Mouse (Mus musculus) thymus, adult 2 months (tissue): Measurements from ENCODE around the gene Adamts4. TPM values are rescaled to one million over a fixed set of nuclear protein-coding genes. Genes with fewer than 3 reads are reported as not detected.
"Not testable (repeated sequence)": the region's sequence is repeated elsewhere in the genome, so short reads cannot be mapped to it uniquely, and the experiment has no call there.

Source experiments
- DNase-seq: peaks from one replicate; pipeline ENCODE4 v3.0.0; 2021
- H3K27ac ChIP-seq: fragments of 200-500 bp; 2 replicates; pipeline ENCODE4 v1.5.1; 2012; ENCODE audit warnings: low read length, control low read depth; ENCODE audit not compliant: control insufficient read depth, insufficient read depth
- H3K27me3 ChIP-seq: fragments of 200-500 bp; 2 replicates; pipeline ENCODE4 v1.6.1; 2012; ENCODE audit warnings: mild to moderate bottlenecking, low read length, moderate library complexity, mixed read lengths; ENCODE audit not compliant: control insufficient read depth, insufficient read depth
- H3K36me3 ChIP-seq: fragments of 200-500 bp; 2 replicates; pipeline ENCODE4 v1.6.1; 2012; ENCODE audit warnings: mild to moderate bottlenecking, low read length, moderate library complexity; ENCODE audit not compliant: control insufficient read depth, insufficient read depth
- H3K4me1 ChIP-seq: fragments of 200-500 bp; replicated peaks from 2 replicates; pipeline ENCODE4 v1.6.1; 2012; ENCODE audit warnings: low read length; ENCODE audit not compliant: control insufficient read depth, insufficient read depth
- H3K4me3 ChIP-seq: fragments of 200-500 bp; 2 replicates; pipeline ENCODE4 v1.5.1; 2012; ENCODE audit warnings: mild to moderate bottlenecking, low read length, control low read depth, moderate library complexity; ENCODE audit not compliant: control insufficient read depth, insufficient read depth
- CTCF ChIP-seq: fragments of 200-500 bp; IDR thresholded peaks from 2 replicates; pipeline ENCODE4 v1.5.1; 2012; ENCODE audit warnings: mild to moderate bottlenecking, control low read depth, low read length, moderate library complexity, borderline replicate concordance; ENCODE audit not compliant: control insufficient read depth, poor library complexity, insufficient read depth; ENCODE audit errors: extremely low read depth
- POLR2A ChIP-seq: fragments of 200-500 bp; IDR thresholded peaks from 2 replicates; pipeline ENCODE4 v1.6.1; 2012; ENCODE audit warnings: mild to moderate bottlenecking, low read length, control low read depth, moderate library complexity; ENCODE audit not compliant: control insufficient read depth, poor library complexity, insufficient read depth; ENCODE audit errors: extremely low read depth
- WGBS: fragments of 180-500 bp; shearing (Covaris S2); methylation state at CpG from one replicate; pipeline ENCODE4 v1.1.7; 2018; 5-methylcytosine and 5-hydroxymethylcytosine counted together
- polyA plus RNA-seq: library from polyadenylated mRNA; depleted of rRNA; stranded (reverse); fragments of >200 nt; gene quantifications from 2 replicates; pipeline ENCODE4 v1.2.3, GENCODE M21; 2012; rRNA removed

Adamts4 gene
- polyA plus RNA-seq, 1 experiment, result 0.90 TPM

GRCm38 (mm10) chr1:171293906-171294297 is 43.7 kb downstream of the Adamts4 start:
- Histone ChIP-seq H3K4me3 (peak overlapping the region; percentile 88), H3K36me3 (peaks cover 4% of the 10 kb centered on the region), H3K27ac (no peak overlapping the region), H3K4me1 (peaks cover 2% of the 10 kb centered on the region; the same call in 1 of the 2 replicates), H3K27me3 (no peaks in the 10 kb centered on the region)
- WGBS, result 48% methylated on average over 5 of the region's 5 CpGs
- DNase-seq, result no peak
- TF ChIP-seq POLR2A (no peak), CTCF (no peak)

- H3K36me3 ChIP-seq, result no peaks in the 10 kb centered on the region; the same call in 1 of the 2 replicates
- H3K27ac ChIP-seq, result peak within 1 kb of the TSS; percentile 54
- H3K4me1 ChIP-seq, result peaks cover 2% of the 10 kb centered on the region; the same call in 1 of the 2 replicates
- no peaks in the 10 kb centered on the region for H3K27me3 ChIP-seq
- peak within 1 kb of the TSS; percentile 88 for H3K4me3 ChIP-seq
- TF ChIP-seq POLR2A, result 0 out of 2 replicates have a peak, but pooled peaks have one; percentile 41
- no peak for TF ChIP-seq CTCF
- peak; percentile 76 for DNase-seq
- WGBS, result under 1% methylated on average over 42 of the region's 42 CpGs
These were observed 44.3 kb downstream of the Adamts4 start, which contains the start of gene Ufc1 for GRCm38 (mm10) chr1:171294298-171295062. TSS of gene Ufc1 (minus strand) at chr1:171295024.

DNA sequence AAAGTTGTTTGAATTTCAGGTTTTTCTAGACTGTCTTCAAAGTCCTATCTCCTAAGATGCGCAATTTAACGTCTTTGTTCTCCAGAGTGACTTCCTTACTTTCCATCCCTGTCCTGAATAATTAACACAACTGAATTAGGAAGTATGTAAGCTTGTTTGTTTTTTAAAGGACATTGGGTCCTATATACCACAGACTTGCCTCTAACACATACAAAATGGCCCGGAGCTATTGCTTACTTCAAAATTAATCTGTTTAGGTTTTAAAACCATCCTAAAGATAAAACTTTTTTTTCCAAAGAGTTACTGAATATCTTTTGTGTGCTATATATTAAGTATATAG is 44.8 kb downstream of the Adamts4 start:
- no peaks in the 10 kb centered on the region for H3K36me3 ChIP-seq
- TF ChIP-seq CTCF, result no peak
- no peak for TF ChIP-seq POLR2A
- WGBS, result 19% methylated on average over 3 of the region's 3 CpGs
- no peak overlapping the region for H3K27ac ChIP-seq
- no peaks in the 10 kb centered on the region for H3K27me3 ChIP-seq
- H3K4me3 ChIP-seq, result peak overlapping the region; percentile 88
- peaks cover 2% of the 10 kb centered on the region; the same call in 1 of the 2 replicates for H3K4me1 ChIP-seq
- DNase-seq, result no peak

GRCm38 (mm10) chr1:171298226-171298625 is 48.0 kb downstream of the Adamts4 start:
- H3K27ac ChIP-seq, result no peak overlapping the region
- no peaks in the 10 kb centered on the region for H3K36me3 ChIP-seq
- no peaks in the 10 kb centered on the region for H3K27me3 ChIP-seq
- 81% methylated on average over 3 of the region's 3 CpGs for WGBS
- DNase-seq, result no peak
- H3K4me1 ChIP-seq, result peaks cover 2% of the 10 kb centered on the region; the same call in 1 of the 2 replicates
- no peak for TF ChIP-seq CTCF
- TF ChIP-seq POLR2A, result no peak
- H3K4me3 ChIP-seq, result no peak overlapping the region

- not testable (repeated sequence) for H3K27me3 ChIP-seq, DNase-seq, H3K36me3 ChIP-seq, H3K27ac ChIP-seq, H3K4me3 ChIP-seq, H3K4me1 ChIP-seq
- 84% methylated on average over 5 of the region's 5 CpGs for WGBS
These were observed 55.9 kb downstream of the Adamts4 start for GRCm38 (mm10) chr1:171306157-171306556.

DNA sequence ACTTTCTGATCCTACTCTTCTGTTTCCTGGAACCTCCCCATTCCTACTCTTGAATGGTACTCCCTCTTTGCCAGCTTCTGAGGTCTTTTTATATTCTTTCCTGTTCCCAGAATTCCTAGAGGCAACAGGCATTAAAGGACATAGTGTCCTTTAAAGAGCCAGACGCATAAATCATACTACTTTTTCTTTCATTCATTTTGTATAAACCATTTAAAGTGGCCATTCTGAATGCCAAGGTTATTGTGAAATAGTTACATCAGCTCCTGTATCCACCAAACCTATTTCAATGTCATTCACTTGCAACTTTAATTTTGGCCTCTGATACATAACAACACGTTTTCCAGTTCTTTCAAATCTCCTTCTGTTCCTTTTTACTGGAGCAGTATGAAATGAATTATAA is 59.1 kb downstream of the Adamts4 start:
- WGBS, result 81% methylated on average over 2 of the region's 2 CpGs
- DNase-seq, result no peak
- H3K27me3 ChIP-seq, result no peaks in the 10 kb centered on the region

More for the DNA sequence above, 59.1 kb downstream of the Adamts4 start:
- Histone ChIP-seq H3K36me3 (no peaks in the 10 kb centered on the region), H3K4me3 (no peak overlapping the region), H3K4me1 (no peaks in the 10 kb centered on the region; the same call in 1 of the 2 replicates), H3K27ac (no peak overlapping the region)
- TF ChIP-seq CTCF (no peak), POLR2A (no peak)

Other genes starting within 250 kb of the Adamts4 start
- gene Fcgr4, start 231.5 kb upstream of the Adamts4 start, polyA plus RNA-seq, result 1.0 and 1.5 TPM in 2 replicates
- gene Fcgr3, start 185.5 kb upstream of the Adamts4 start, polyA plus RNA-seq, result 16.6 and 20.7 TPM in 2 replicates
- 2.7 and 2.8 TPM in 2 replicates for gene Cfap126, start 136.5 kb upstream of the Adamts4 start, polyA plus RNA-seq
- 191 and 231 TPM in 2 replicates for gene Sdhc, start 99.8 kb upstream of the Adamts4 start, polyA plus RNA-seq
- gene Mpz, start 99.7 kb upstream of the Adamts4 start, polyA plus RNA-seq, result 1.1 and 7.4 TPM in 2 replicates
- 4.7 and 7.3 TPM in 2 replicates for gene Pcp4l1, start 54.2 kb upstream of the Adamts4 start, polyA plus RNA-seq
- 0.08 and 0.43 TPM in 2 replicates for gene Nr1i3, start 36.5 kb upstream of the Adamts4 start, polyA plus RNA-seq
- gene Tomm40l, start 27.9 kb upstream of the Adamts4 start, polyA plus RNA-seq, result 34.7 and 34.9 TPM in 2 replicates
- gene Apoa2, start 25.4 kb upstream of the Adamts4 start, polyA plus RNA-seq, result 1.8 and 49.4 TPM in 2 replicates
- 127 and 138 TPM in 2 replicates for gene Fcer1g, start 16.1 kb upstream of the Adamts4 start, polyA plus RNA-seq
- 131 and 154 TPM in 2 replicates for gene Ndufs2, start 967 bp downstream of the Adamts4 start, polyA plus RNA-seq
- 97.0 and 98.9 TPM in 2 replicates for gene B4galt3, start 19.9 kb downstream of the Adamts4 start, polyA plus RNA-seq
- 71.5 and 78.5 TPM in 2 replicates for gene Ppox, start 30.8 kb downstream of the Adamts4 start, polyA plus RNA-seq
- 77.0 and 79.1 TPM in 2 replicates for gene Usp21, start 37.6 kb downstream of the Adamts4 start, polyA plus RNA-seq
- 18.5 and 20.2 TPM in 2 replicates for gene Ufc1, start 44.6 kb downstream of the Adamts4 start, polyA plus RNA-seq
- 60.8 and 61.5 TPM in 2 replicates for gene Dedd, start 78.7 kb downstream of the Adamts4 start, polyA plus RNA-seq
- 48.8 and 52.2 TPM in 2 replicates for gene Nit1, start 95.2 kb downstream of the Adamts4 start, polyA plus RNA-seq
- gene Pfdn2, start 95.2 kb downstream of the Adamts4 start, polyA plus RNA-seq, result 15.8 and 16.6 TPM in 2 replicates
- gene Klhdc9, start 110.4 kb downstream of the Adamts4 start, polyA plus RNA-seq, result 0.39 and 0.69 TPM in 2 replicates
- 2.7 and 3.5 TPM in 2 replicates for gene Nectin4, start 119.7 kb downstream of the Adamts4 start, polyA plus RNA-seq
- 128 and 141 TPM in 2 replicates for gene Arhgap30, start 138.5 kb downstream of the Adamts4 start, polyA plus RNA-seq
- 177 and 184 TPM in 2 replicates for gene Usf1, start 160.9 kb downstream of the Adamts4 start, polyA plus RNA-seq
- 5.3 and 6.1 TPM in 2 replicates for gene Tstd1, start 168.5 kb downstream of the Adamts4 start, polyA plus RNA-seq
- 17.7 and 18.6 TPM in 2 replicates for gene F11r, start 187.1 kb downstream of the Adamts4 start, polyA plus RNA-seq